Mouse (Mus musculus): ENCODE results near the gene Ccdc9.
A peak's percentile ranks its signal among the peaks of the same experiment; 100 is the strongest.
"Not testable (repeated sequence)": the region's sequence is repeated elsewhere in the genome, so short reads cannot be mapped to it uniquely, and the experiment has no call there.

Ccdc9 gene

GRCm38 (mm10) chr7:16271139-16271538 lies 15.5 kb downstream of the Ccdc9 start:
- DNase-seq (ENCODE audit: low spot score in 2 of 2) = no peak

GRCm38 (mm10) chr7:16266593-16266992 lies 20.0 kb downstream of the Ccdc9 start:
- not testable (repeated sequence) for DNase-seq (ENCODE audit: low spot score in 2 of 2)

- no peak for DNase-seq (ENCODE audit: low spot score in 2 of 2)
Observed at GRCm38 (mm10) chr7:16265856-16266255, 20.7 kb downstream of the Ccdc9 start.

- DNase-seq (ENCODE audit: low spot score in 2 of 2) = no peak
Observed at GRCm38 (mm10) chr7:16263843-16264242, 22.8 kb downstream of the Ccdc9 start.

- peak; percentile 86 to 90 for DNase-seq (ENCODE audit: low spot score in 2 of 2)
Observed at GRCm38 (mm10) chr7:16263015-16263787, 23.4 kb downstream of the Ccdc9 start.

- DNase-seq (ENCODE audit: low spot score in 2 of 2) = no peak
Observed at GRCm38 (mm10) chr7:16261097-16261496, 25.5 kb downstream of the Ccdc9 start.

GRCm38 (mm10) chr7:16259110-16259590 lies 27.4 kb downstream of the Ccdc9 start, which contains the start of gene C5ar1:
C5ar1 (minus strand) TSS chr7:16259540.
- DNase-seq (ENCODE audit: low spot score in 2 of 2) = no peak

- DNase-seq (ENCODE audit: low spot score in 2 of 2) = no peak
Observed at GRCm38 (mm10) chr7:16257830-16258229, 28.8 kb downstream of the Ccdc9 start.

GRCm38 (mm10) chr7:16255963-16256362 lies 30.6 kb downstream of the Ccdc9 start:
- DNase-seq (ENCODE audit: low spot score in 2 of 2) = not testable (repeated sequence)

- DNase-seq (ENCODE audit: low spot score in 2 of 2) = no peak
Observed at GRCm38 (mm10) chr7:16254195-16254594, 32.4 kb downstream of the Ccdc9 start.

GRCm38 (mm10) chr7:16250687-16251086 lies 35.9 kb downstream of the Ccdc9 start:
- DNase-seq (ENCODE audit: low spot score in 2 of 2) = no peak

- no peak for DNase-seq (ENCODE audit: low spot score in 2 of 2)
Observed at GRCm38 (mm10) chr7:16245958-16246357, 40.6 kb downstream of the Ccdc9 start.

GRCm38 (mm10) chr7:16244067-16244466 lies 42.5 kb downstream of the Ccdc9 start, which contains the start of gene C5ar2:
C5ar2 (minus strand) TSS chr7:16244154.
- no peak for DNase-seq (ENCODE audit: low spot score in 2 of 2)

- DNase-seq (ENCODE audit: low spot score in 2 of 2) = no peak
Observed at GRCm38 (mm10) chr7:16242198-16242597, 44.4 kb downstream of the Ccdc9 start.

- DNase-seq (ENCODE audit: low spot score in 2 of 2) = no peak
Observed at GRCm38 (mm10) chr7:16241787-16242186, 44.8 kb downstream of the Ccdc9 start.

- DNase-seq (ENCODE audit: low spot score in 2 of 2) = no peak
Observed at GRCm38 (mm10) chr7:16240978-16241303, 45.7 kb downstream of the Ccdc9 start.

- no peak for DNase-seq (ENCODE audit: low spot score in 2 of 2)
Observed at GRCm38 (mm10) chr7:16240281-16240977, 46.2 kb downstream of the Ccdc9 start.

- DNase-seq (ENCODE audit: low spot score in 2 of 2) = no peak
Observed at GRCm38 (mm10) chr7:16239554-16239997, 47.0 kb downstream of the Ccdc9 start.

- DNase-seq (ENCODE audit: low spot score in 2 of 2) = no peak
Observed at GRCm38 (mm10) chr7:16229869-16230268, 56.7 kb downstream of the Ccdc9 start.
